Mouse (Mus musculus) midbrain, embryonic 12.5 days (tissue): ENCODE results near the gene Abcb9. TPM values are rescaled to one million over a fixed set of nuclear protein-coding genes. Genes with fewer than 3 reads are reported as not detected.

Experiments used
- ATAC-seq: fragments of 200-750 bp; cut with Nextera tagmentation; 2 replicates; pipeline ENCODE4 v1.8.0; 2017; ENCODE audit warnings: low read depth, moderate TSS enrichment, moderate library complexity; ENCODE audit not compliant: low FRiP score
- H3K27ac ChIP-seq: fragments of 300-500 bp; sonication (generic); replicated peaks from 2 replicates; pipeline ENCODE4 v1.5.1; 2016; ENCODE audit warnings: mild to moderate bottlenecking
- H3K27me3 ChIP-seq: fragments of 300-500 bp; sonication (generic); 2 replicates; pipeline ENCODE4 v1.6.1; 2016; ENCODE audit warnings: mild to moderate bottlenecking
- H3K36me3 ChIP-seq: fragments of 300-500 bp; sonication (generic); 2 replicates; pipeline ENCODE4 v1.6.1; 2016
- H3K4me1 ChIP-seq: fragments of 300-500 bp; sonication (generic); 2 replicates; pipeline ENCODE4 v1.6.1; 2016
- H3K4me2 ChIP-seq: fragments of 300-500 bp; sonication (generic); replicated peaks from 2 replicates; pipeline ENCODE4 v1.6.1; 2016; ENCODE audit warnings: mild to moderate bottlenecking, moderate library complexity
- H3K4me3 ChIP-seq: fragments of 300-500 bp; sonication (generic); 2 replicates; pipeline ENCODE4 v1.5.1; 2016; ENCODE audit warnings: mild to moderate bottlenecking
- H3K9ac ChIP-seq: fragments of 300-500 bp; sonication (generic); replicated peaks from 2 replicates; pipeline ENCODE4 v1.6.1; 2016; ENCODE audit warnings: mild to moderate bottlenecking, moderate library complexity
- H3K9me3 ChIP-seq: fragments of 300-500 bp; sonication (generic); 2 replicates; pipeline ENCODE4 v1.6.1; 2016; ENCODE audit warnings: mild to moderate bottlenecking
- WGBS: fragments of 180-500 bp; shearing (Covaris S2); methylation state at CpG from one replicate; pipeline ENCODE4 v1.1.7; 2016; 5-methylcytosine and 5-hydroxymethylcytosine counted together
- polyA plus RNA-seq: library from polyadenylated mRNA; unstranded; fragments of >200 nt; fragmentation: Nextera tagmentation; extraction: Ambion mirVana; gene quantifications from 2 replicates; pipeline ENCODE4 v1.2.1, GENCODE M21; 2016

Gene Abcb9
- polyA plus RNA-seq, 1 experiment from 2014 or later = 2.2 TPM

GRCm38 (mm10) chr5:124015727-124016126 is 79.9 kb downstream of the Abcb9 start:
- H3K36me3 ChIP-seq = no peaks in the 10 kb centered on the region
- no peaks in the 10 kb centered on the region for H3K9me3 ChIP-seq
- no peak for ATAC-seq
- H3K27ac ChIP-seq = 0 out of 2 replicates have a peak overlapping the region, but pooled peaks have one; percentile 1
- H3K27me3 ChIP-seq = no peaks in the 10 kb centered on the region
- no peak overlapping the region for H3K4me2 ChIP-seq
- peaks cover 92% of the 10 kb centered on the region for H3K4me1 ChIP-seq
- WGBS = 70% methylated on average over 2 of the region's 2 CpGs
- no peak overlapping the region for H3K4me3 ChIP-seq
- no peak overlapping the region for H3K9ac ChIP-seq

- WGBS = 16% methylated on average over 11 of the region's 11 CpGs
- H3K27me3 ChIP-seq = no peaks in the 10 kb centered on the region
- H3K9ac ChIP-seq = no peak overlapping the region
- H3K4me3 ChIP-seq = no peak overlapping the region
- H3K27ac ChIP-seq = 0 out of 2 replicates have a peak overlapping the region, but pooled peaks have one; percentile 8
- no peak for ATAC-seq
- H3K4me1 ChIP-seq = peaks cover 95% of the 10 kb centered on the region
- H3K9me3 ChIP-seq = no peaks in the 10 kb centered on the region
- H3K4me2 ChIP-seq = 0 out of 2 replicates have a peak overlapping the region, but pooled peaks have one; percentile 10
- peaks cover 8% of the 10 kb centered on the region for H3K36me3 ChIP-seq
Observed at GRCm38 (mm10) chr5:124014791-124015251, 80.8 kb downstream of the Abcb9 start.

- Histone ChIP-seq H3K4me2 (no peak overlapping the region), H3K27ac (0 out of 2 replicates have a peak overlapping the region, but pooled peaks have one; percentile 3), H3K4me3 (no peak overlapping the region), H3K9ac (no peak overlapping the region), H3K36me3 (peaks cover 13% of the 10 kb centered on the region), H3K27me3 (no peaks in the 10 kb centered on the region), H3K4me1 (peaks cover 91% of the 10 kb centered on the region), H3K9me3 (no peaks in the 10 kb centered on the region)
- ATAC-seq = no peak
- 81% methylated on average over 3 of the region's 3 CpGs for WGBS
Observed at GRCm38 (mm10) chr5:124014180-124014579, 81.4 kb downstream of the Abcb9 start.

GRCm38 (mm10) chr5:124013747-124014146 is 81.9 kb downstream of the Abcb9 start:
- no peak overlapping the region for H3K4me2 ChIP-seq
- ATAC-seq = no peak
- 0 out of 2 replicates have a peak overlapping the region, but pooled peaks have one; percentile 30 for H3K27ac ChIP-seq
- H3K9ac ChIP-seq = no peak overlapping the region
- WGBS = 83% methylated on average over 16 of the region's 16 CpGs
- peaks cover 87% of the 10 kb centered on the region for H3K4me1 ChIP-seq
- H3K4me3 ChIP-seq = no peak overlapping the region
- H3K9me3 ChIP-seq = no peaks in the 10 kb centered on the region
- H3K27me3 ChIP-seq = no peaks in the 10 kb centered on the region
- H3K36me3 ChIP-seq = peaks cover 17% of the 10 kb centered on the region

GRCm38 (mm10) chr5:124012885-124013284 is 82.7 kb downstream of the Abcb9 start:
- Histone ChIP-seq H3K4me1 (peaks cover 79% of the 10 kb centered on the region), H3K9ac (no peak overlapping the region), H3K27me3 (no peaks in the 10 kb centered on the region), H3K4me2 (no peak overlapping the region), H3K9me3 (no peaks in the 10 kb centered on the region), H3K4me3 (no peak overlapping the region), H3K36me3 (peaks cover 26% of the 10 kb centered on the region), H3K27ac (peak overlapping the region; percentile 93; the same call in 1 of the 2 replicates)
- WGBS = 92% methylated on average over 10 of the region's 10 CpGs
- no peak for ATAC-seq

GRCm38 (mm10) chr5:124011927-124012326 is 83.7 kb downstream of the Abcb9 start:
- Histone ChIP-seq H3K9ac (peak overlapping the region; percentile 48; the same call in 1 of the 2 replicates), H3K9me3 (no peaks in the 10 kb centered on the region), H3K27me3 (no peaks in the 10 kb centered on the region), H3K4me2 (peak overlapping the region; percentile 44), H3K27ac (peak overlapping the region; percentile 93), H3K36me3 (peaks cover 36% of the 10 kb centered on the region), H3K4me1 (peaks cover 70% of the 10 kb centered on the region), H3K4me3 (0 out of 2 replicates have a peak overlapping the region, but pooled peaks have one; percentile 1)
- ATAC-seq = no peak
- WGBS = 10% methylated on average over 8 of the region's 8 CpGs

Other genes starting within 250 kb of the Abcb9 start
- not detected in 2 replicates for gene Hcar2, start 230.3 kb downstream of the Abcb9 start, polyA plus RNA-seq
- gene Hcar1, start 215.8 kb downstream of the Abcb9 start, polyA plus RNA-seq = 0.35 and 0.50 TPM in 2 replicates
- 159 and 167 TPM in 2 replicates for gene Denr, start 188.6 kb downstream of the Abcb9 start, polyA plus RNA-seq
- 1.8 and 3.4 TPM in 2 replicates for gene Gm43518, start 168.4 kb downstream of the Abcb9 start, polyA plus RNA-seq
- 4.9 and 6.1 TPM in 2 replicates for gene Ccdc62, start 165.1 kb downstream of the Abcb9 start, polyA plus RNA-seq
- gene Hip1r, start 122.2 kb downstream of the Abcb9 start, polyA plus RNA-seq = 13.9 and 15.5 TPM in 2 replicates
- gene Vps37b, start 63.5 kb downstream of the Abcb9 start, polyA plus RNA-seq = 68.0 and 74.2 TPM in 2 replicates
- 15.9 and 23.3 TPM in 2 replicates for gene Ogfod2, start 16.5 kb upstream of the Abcb9 start, polyA plus RNA-seq
- gene Arl6ip4, start 20.3 kb upstream of the Abcb9 start, polyA plus RNA-seq = 94.8 and 98.3 TPM in 2 replicates
- 6.0 and 7.2 TPM in 2 replicates for gene Pitpnm2, start 154.0 kb upstream of the Abcb9 start, polyA plus RNA-seq
- 18.1 and 19.6 TPM in 2 replicates for gene Mphosph9, start 232.2 kb upstream of the Abcb9 start, polyA plus RNA-seq
- 22.8 and 23.7 TPM in 2 replicates for gene 2810006K23Rik, start 232.3 kb upstream of the Abcb9 start, polyA plus RNA-seq